8 mouse cellular contexts compared by ENCODE assay signal in genomic region chr17:6970334-6970733, GRCm38 (mm10). TPM values are rescaled to one million over a fixed set of nuclear protein-coding genes. Genes with fewer than 3 reads are reported as not detected.
DNase-seq lines count a peak whose midpoint lies in the region; ATAC-seq lines count a peak whose summit lies in the region.
"Not testable (repeated sequence)": the region's sequence is repeated elsewhere in the genome, so short reads cannot be mapped to it uniquely, and the experiment has no call there.

Gene Rnaset2b, plus strand, starts transcription at chr17:6970634.

- not testable (repeated sequence) for H3K27me3 ChIP-seq in hindbrain, embryonic 13.5 days; liver, embryonic 13.5 days; midbrain, embryonic 15.5 days (replicated peaks)

- H3K9ac ChIP-seq in hindbrain, embryonic 13.5 days; liver, embryonic 13.5 days; midbrain, embryonic 15.5 days: not testable (repeated sequence)

- H3K4me3 ChIP-seq in hindbrain, embryonic 13.5 days; liver, embryonic 13.5 days (replicated peaks); midbrain, embryonic 15.5 days: not testable (repeated sequence)

- H3K27ac ChIP-seq in hindbrain, embryonic 13.5 days; liver, embryonic 13.5 days; midbrain, embryonic 15.5 days: not testable (repeated sequence)

- not testable (repeated sequence) for ATAC-seq in erythroid progenitor cell, adult 5-6 weeks (replicated peaks; ENCODE audit: low FRiP score, poor library complexity, severe bottlenecking); hindbrain, embryonic 13.5 days (ENCODE audit: low FRiP score); liver, embryonic 13.5 days (ENCODE audit: low read depth); midbrain, embryonic 15.5 days (replicated peaks)

- DNase-seq in adrenal gland, postnatal 10 days; heart, adult 18-20 months; layer of hippocampus, postnatal 14 days (ENCODE audit: low spot score in 2 of 2); liver, embryonic 13.5 days; thymus, postnatal 0 days (ENCODE audit: low spot score): not testable (repeated sequence)

- H3K36me3 ChIP-seq in hindbrain, embryonic 13.5 days; liver, embryonic 13.5 days; midbrain, embryonic 15.5 days (replicated peaks): not testable (repeated sequence)

- WGBS in hindbrain, embryonic 13.5 days: 90% methylated on average over 1 of the region's 8 CpGs
- WGBS in liver, embryonic 13.5 days (ENCODE audit: insufficient replicate concordance): 90% methylated on average over 1 of the region's 8 CpGs
- WGBS in midbrain, embryonic 15.5 days: 100% methylated on average over 1 of the region's 8 CpGs

- H3K9me3 ChIP-seq in hindbrain, embryonic 13.5 days; liver, embryonic 13.5 days (replicated peaks); midbrain, embryonic 15.5 days: not testable (repeated sequence)

- H3K4me1 ChIP-seq in hindbrain, embryonic 13.5 days (replicated peaks); liver, embryonic 13.5 days (replicated peaks); midbrain, embryonic 15.5 days: not testable (repeated sequence)

- not testable (repeated sequence) for H3K4me2 ChIP-seq in hindbrain, embryonic 13.5 days; liver, embryonic 13.5 days; midbrain, embryonic 15.5 days

RNA-seq across cellular contexts. Expression of gene Rnaset2b, which starts in this region (rescaled TPM):
- 100 to 1,000 TPM; 295 to 316 TPM for total RNA-seq in adrenal gland, postnatal 10 days (2021)
- total RNA-seq in erythroid progenitor cell, adult 5-6 weeks (2015; ENCODE audit: low replicate concordance): 132 and 151 TPM in 2 replicates
- total RNA-seq in erythroid progenitor cell, adult 5-6 weeks (2017; ENCODE audit: low replicate concordance): 78.4 and 110 TPM in 2 replicates
- total RNA-seq in heart, adult 18-20 months (2021): 100 to 1,000 TPM; 187 to 203 TPM
- 102 and 116 TPM in 2 replicates for polyA plus RNA-seq in hindbrain, embryonic 13.5 days (2015; fragmentation: Nextera tagmentation; extraction: Ambion mirVana)
- 10 to 100 TPM; 44.1 to 62.0 TPM for total RNA-seq in layer of hippocampus, postnatal 14 days (2021)
- polyA plus RNA-seq in liver, embryonic 13.5 days (2015; fragmentation: Nextera tagmentation; extraction: Ambion mirVana): 101 and 107 TPM in 2 replicates
- polyA plus RNA-seq in midbrain, embryonic 15.5 days (2015; fragmentation: Nextera tagmentation; extraction: Ambion mirVana): 76.6 and 90.6 TPM in 2 replicates
- 410 and 412 TPM in 2 replicates for polyA plus RNA-seq in thymus, postnatal 0 days (2015; fragmentation: Nextera tagmentation; extraction: Ambion mirVana)
